Mouse (Mus musculus): ENCODE data around the gene Olfr983. TPM values are rescaled to one million over a fixed set of nuclear protein-coding genes. Genes with fewer than 3 reads are reported as not detected.

Gene Olfr983
- not detected in 2 replicates for polyA plus RNA-seq (2012; rRNA removed)

GRCm38 (mm10) chr9:40093495-40093894 is at the start of gene Olfr983:
Gene Olfr983 (minus strand): TSS chr9:40093595.

GRCm38 (mm10) chr9:40130084-40130483 is 36.7 kb upstream of the Olfr983 start, which contains the start of gene Olfr985:
Gene Olfr985 (minus strand): TSS chr9:40130184.

GRCm38 (mm10) chr9:40114106-40114505 is 20.7 kb upstream of the Olfr983 start, which contains the start of gene Olfr984:
Gene Olfr984 (minus strand): TSS chr9:40114206.

GRCm38 (mm10) chr9:40073529-40073928 is 19.9 kb downstream of the Olfr983 start, which contains the start of gene Olfr982:
Gene Olfr982 (plus strand): TSS chr9:40073829.

Other genes with a start within 250 kb of the Olfr983 start
- gene Olfr972, start 227.2 kb downstream of the Olfr983 start, polyA plus RNA-seq (2012; rRNA removed): not detected in 2 replicates
- not detected in 2 replicates for gene Olfr229, start 186.3 kb downstream of the Olfr983 start, polyA plus RNA-seq (2012; rRNA removed)
- not detected in 2 replicates for gene Olfr974, start 156.1 kb downstream of the Olfr983 start, polyA plus RNA-seq (2012; rRNA removed)
- gene Olfr975, start 141.5 kb downstream of the Olfr983 start, polyA plus RNA-seq (2012; rRNA removed): 0.08 TPM in 1 of 2 replicates, not detected in the other
- gene Olfr976, start 132.5 kb downstream of the Olfr983 start, polyA plus RNA-seq (2012; rRNA removed): 1.4 and 1.5 TPM in 2 replicates
- not detected in 2 replicates for gene Olfr978, start 101.5 kb downstream of the Olfr983 start, polyA plus RNA-seq (2012; rRNA removed)
- gene Olfr979, start 90.1 kb downstream of the Olfr983 start, polyA plus RNA-seq (2012; rRNA removed): not detected in 2 replicates
- gene Olfr980, start 84.0 kb downstream of the Olfr983 start, polyA plus RNA-seq (2012; rRNA removed): not detected in 2 replicates
- not detected in 2 replicates for gene Olfr981, start 72.1 kb downstream of the Olfr983 start, polyA plus RNA-seq (2012; rRNA removed)
- not detected in 2 replicates for gene Olfr982, start 19.8 kb downstream of the Olfr983 start, polyA plus RNA-seq (2012; rRNA removed)
- gene Olfr984, start 20.6 kb upstream of the Olfr983 start, polyA plus RNA-seq (2012; rRNA removed): not detected in 2 replicates
- not detected in 2 replicates for gene Olfr985, start 36.6 kb upstream of the Olfr983 start, polyA plus RNA-seq (2012; rRNA removed)
- gene Tmem225, start 54.5 kb upstream of the Olfr983 start, polyA plus RNA-seq (2012; rRNA removed): not detected in 2 replicates
- not detected in 2 replicates for gene Olfr986, start 87.3 kb upstream of the Olfr983 start, polyA plus RNA-seq (2012; rRNA removed)
- gene Zfp202, start 98.7 kb upstream of the Olfr983 start, polyA plus RNA-seq (2012; rRNA removed): 2.0 and 2.4 TPM in 2 replicates
- gene Scn3b, start 175.6 kb upstream of the Olfr983 start, polyA plus RNA-seq (2012; rRNA removed): 0.77 and 0.97 TPM in 2 replicates

Measured in ovary, adult 2 months (tissue).